Mouse (Mus musculus) megakaryocyte, embryonic 14.5 days (primary cell): ENCODE data around the gene Mga. TPM values are rescaled to one million over a fixed set of nuclear protein-coding genes. Genes with fewer than 3 reads are reported as not detected.

ENCODE experiments used
- H3K27me3 ChIP-seq: replicated peaks from 2 replicates; pipeline ENCODE3; 2012; ENCODE audit warnings: inconsistent platforms
- H3K36me3 ChIP-seq: replicated peaks from 2 replicates; pipeline ENCODE3; 2012; ENCODE audit warnings: low read length, inconsistent platforms, mixed read lengths
- H3K4me1 ChIP-seq: 2 replicates; pipeline ENCODE4 v1.6.1; 2012; ENCODE audit warnings: inconsistent platforms
- H3K4me3 ChIP-seq: replicated peaks from 2 replicates; pipeline ENCODE3; 2012; ENCODE audit warnings: moderate library complexity, mild to moderate bottlenecking, inconsistent platforms
- H3K9me3 ChIP-seq: 2 replicates; pipeline ENCODE4 v1.6.1; 2012; ENCODE audit warnings: inconsistent platforms
- FLI1 ChIP-seq: IDR thresholded peaks from 2 replicates; pipeline ENCODE4 v1.6.1; 2012; ENCODE audit warnings: low read length, inconsistent platforms, mixed read lengths
- GATA1 ChIP-seq: IDR thresholded peaks from 3 replicates; pipeline ENCODE4 v1.6.1; 2012; ENCODE audit warnings: mixed read lengths, low read length, inconsistent platforms, borderline replicate concordance
- polyA plus RNA-seq: library from polyadenylated mRNA; stranded (reverse); fragments of >175 nt; gene quantifications from 2 replicates; pipeline ENCODE4 v1.2.3, GENCODE M21; 2012; ENCODE audit warnings: low replicate concordance; ENCODE audit not compliant: insufficient read depth

Mga gene
- polyA plus RNA-seq, 1 experiment = 1.3 TPM

DNA sequence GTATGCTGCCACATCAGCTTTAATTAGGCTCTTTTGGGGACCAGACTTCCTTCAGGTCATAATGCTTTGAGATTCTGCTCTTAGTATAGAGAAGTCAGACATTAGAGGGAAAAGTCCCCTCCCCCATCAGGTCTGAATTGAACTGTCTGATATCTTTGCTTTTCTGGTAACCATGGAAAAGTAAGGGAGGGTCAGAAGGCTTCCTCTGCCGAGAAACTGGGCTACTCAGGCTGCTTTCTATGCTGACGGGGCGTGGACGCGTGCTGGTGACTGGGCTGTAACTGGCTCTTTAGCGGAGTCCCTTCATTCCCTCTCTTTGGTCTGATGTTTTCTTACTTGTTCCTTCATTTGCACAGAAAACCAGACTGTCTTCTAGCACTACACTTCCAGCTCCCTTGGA is 89.3 kb downstream of the Mga start:
- H3K4me3 ChIP-seq = peak overlapping the region; percentile 26

DNA sequence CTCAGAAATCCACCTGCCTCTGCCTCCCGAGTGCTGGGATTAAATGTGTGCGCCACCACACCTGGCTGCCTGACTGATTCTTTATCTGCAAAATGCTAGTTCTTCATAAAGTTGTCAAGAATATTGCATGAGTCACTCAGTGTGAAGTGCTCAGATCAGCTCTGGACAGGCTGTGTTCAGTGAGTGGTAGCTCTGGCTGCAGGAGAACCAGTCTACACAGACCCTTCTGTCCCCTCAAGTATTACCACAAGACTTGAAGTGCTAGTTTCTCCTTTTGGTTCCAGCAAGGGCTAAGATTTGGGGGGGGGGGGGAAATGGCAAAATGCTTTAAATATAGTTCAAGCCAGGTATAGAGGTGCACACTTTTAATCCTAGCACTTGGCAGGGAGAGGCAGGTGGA is 90.4 kb downstream of the Mga start:
- Histone ChIP-seq H3K9me3 (no peaks in the 10 kb centered on the region), H3K4me1 (peaks cover 27% of the 10 kb centered on the region), H3K4me3 (no peak overlapping the region), H3K36me3 (peaks cover 5% of the 10 kb centered on the region), H3K27me3 (no peaks in the 10 kb centered on the region)
- TF ChIP-seq FLI1 (no peak), GATA1 (no peak)

More for the DNA sequence above, 89.3 kb downstream of the Mga start:
- Histone ChIP-seq H3K9me3 (no peaks in the 10 kb centered on the region), H3K27me3 (no peaks in the 10 kb centered on the region), H3K4me1 (peaks cover 24% of the 10 kb centered on the region), H3K36me3 (peaks cover 8% of the 10 kb centered on the region)
- TF ChIP-seq FLI1 (no peak), GATA1 (no peak)

- no peaks in the 10 kb centered on the region for H3K27me3 ChIP-seq
- H3K9me3 ChIP-seq = no peaks in the 10 kb centered on the region
- H3K36me3 ChIP-seq = peaks cover 3% of the 10 kb centered on the region
- H3K4me1 ChIP-seq = peaks cover 36% of the 10 kb centered on the region
- H3K4me3 ChIP-seq = no peak overlapping the region
- TF ChIP-seq GATA1 (no peak), FLI1 (no peak)
Observed at GRCm38 (mm10) chr2:119988952-119989351, 91.9 kb downstream of the Mga start.

DNA sequence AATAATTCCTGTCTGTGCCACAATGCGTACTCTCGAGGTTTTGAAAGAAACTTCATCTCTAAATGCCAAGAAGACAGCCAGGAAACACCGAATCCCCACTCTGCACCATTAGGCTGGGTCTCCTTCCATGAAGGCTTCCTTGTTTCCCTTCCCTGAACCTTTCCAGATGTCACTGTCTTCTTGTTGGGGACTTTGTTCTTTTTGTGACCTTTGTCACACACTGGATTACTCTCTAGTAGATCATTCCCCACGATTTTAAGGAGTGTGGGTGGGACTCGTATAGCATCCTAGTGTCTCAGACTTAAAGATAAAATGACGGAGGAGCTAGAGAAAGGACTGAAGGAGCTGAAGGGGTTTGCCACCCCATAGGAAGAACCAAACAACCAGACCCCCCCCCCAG is 93.9 kb downstream of the Mga start:
- peaks cover 3% of the 10 kb centered on the region for H3K36me3 ChIP-seq
- TF ChIP-seq GATA1 (no peak), FLI1 (no peak)
- no peaks in the 10 kb centered on the region for H3K9me3 ChIP-seq
- peaks cover 45% of the 10 kb centered on the region for H3K4me1 ChIP-seq
- H3K27me3 ChIP-seq = no peaks in the 10 kb centered on the region
- H3K4me3 ChIP-seq = no peak overlapping the region

DNA sequence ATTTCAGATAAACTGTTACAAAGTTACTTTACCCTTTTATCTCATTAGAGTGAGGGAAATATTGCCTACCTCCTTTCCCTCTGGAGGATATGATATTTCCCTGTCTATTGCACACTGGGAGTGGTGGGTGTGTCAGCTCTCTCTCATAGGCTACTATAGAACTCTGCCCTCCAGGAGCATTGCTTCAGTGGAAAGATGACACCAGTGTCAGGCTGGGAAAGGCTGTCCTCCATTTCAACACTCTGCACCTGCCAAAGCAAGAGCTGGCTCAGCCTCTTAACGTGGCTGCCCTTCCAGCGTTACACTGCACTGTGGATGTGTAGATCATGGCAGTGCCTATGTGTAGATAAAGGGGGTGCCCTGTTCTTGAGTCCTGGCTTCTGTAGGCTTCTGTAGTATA is 95.3 kb downstream of the Mga start:
- H3K36me3 ChIP-seq = peaks cover 3% of the 10 kb centered on the region
- TF ChIP-seq FLI1 (no peak), GATA1 (no peak)
- peaks cover 42% of the 10 kb centered on the region for H3K4me1 ChIP-seq
- H3K9me3 ChIP-seq = no peaks in the 10 kb centered on the region
- H3K4me3 ChIP-seq = no peak overlapping the region
- H3K27me3 ChIP-seq = no peaks in the 10 kb centered on the region

GRCm38 (mm10) chr2:119993515-119993914 is 96.5 kb downstream of the Mga start:
- H3K36me3 ChIP-seq = peaks cover 3% of the 10 kb centered on the region
- TF ChIP-seq FLI1 (no peak), GATA1 (no peak)

DNA sequence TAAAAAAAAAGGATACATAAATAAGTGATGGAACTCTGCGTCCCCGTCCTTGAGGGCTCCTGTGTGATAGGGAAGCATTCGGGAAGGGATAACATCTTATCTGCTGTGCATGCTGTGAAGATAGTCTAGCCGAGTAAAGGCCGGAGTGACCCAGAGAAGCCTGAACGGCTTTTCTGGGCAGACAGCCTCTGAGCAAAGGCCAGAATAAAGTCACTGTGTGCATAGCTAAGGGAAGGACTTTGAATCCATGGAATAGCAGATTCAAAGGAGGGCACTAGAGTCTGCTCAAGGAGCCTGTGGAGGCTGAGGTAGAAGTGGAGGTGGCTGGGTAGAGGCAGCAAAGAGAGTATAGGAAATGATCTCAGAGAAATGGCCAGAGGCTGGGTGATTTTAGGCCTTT is 97.8 kb downstream of the Mga start:
- TF ChIP-seq GATA1 (no peak), FLI1 (no peak)
- no peaks in the 10 kb centered on the region for H3K9me3 ChIP-seq
- H3K27me3 ChIP-seq = no peaks in the 10 kb centered on the region
- H3K36me3 ChIP-seq = peaks cover 8% of the 10 kb centered on the region
- no peak overlapping the region for H3K4me3 ChIP-seq
- H3K4me1 ChIP-seq = peaks cover 36% of the 10 kb centered on the region

More at GRCm38 (mm10) chr2:119993515-119993914, 96.5 kb downstream of the Mga start:
- Histone ChIP-seq H3K4me1 (peaks cover 45% of the 10 kb centered on the region), H3K9me3 (no peaks in the 10 kb centered on the region), H3K4me3 (no peak overlapping the region), H3K27me3 (no peaks in the 10 kb centered on the region)

DNA sequence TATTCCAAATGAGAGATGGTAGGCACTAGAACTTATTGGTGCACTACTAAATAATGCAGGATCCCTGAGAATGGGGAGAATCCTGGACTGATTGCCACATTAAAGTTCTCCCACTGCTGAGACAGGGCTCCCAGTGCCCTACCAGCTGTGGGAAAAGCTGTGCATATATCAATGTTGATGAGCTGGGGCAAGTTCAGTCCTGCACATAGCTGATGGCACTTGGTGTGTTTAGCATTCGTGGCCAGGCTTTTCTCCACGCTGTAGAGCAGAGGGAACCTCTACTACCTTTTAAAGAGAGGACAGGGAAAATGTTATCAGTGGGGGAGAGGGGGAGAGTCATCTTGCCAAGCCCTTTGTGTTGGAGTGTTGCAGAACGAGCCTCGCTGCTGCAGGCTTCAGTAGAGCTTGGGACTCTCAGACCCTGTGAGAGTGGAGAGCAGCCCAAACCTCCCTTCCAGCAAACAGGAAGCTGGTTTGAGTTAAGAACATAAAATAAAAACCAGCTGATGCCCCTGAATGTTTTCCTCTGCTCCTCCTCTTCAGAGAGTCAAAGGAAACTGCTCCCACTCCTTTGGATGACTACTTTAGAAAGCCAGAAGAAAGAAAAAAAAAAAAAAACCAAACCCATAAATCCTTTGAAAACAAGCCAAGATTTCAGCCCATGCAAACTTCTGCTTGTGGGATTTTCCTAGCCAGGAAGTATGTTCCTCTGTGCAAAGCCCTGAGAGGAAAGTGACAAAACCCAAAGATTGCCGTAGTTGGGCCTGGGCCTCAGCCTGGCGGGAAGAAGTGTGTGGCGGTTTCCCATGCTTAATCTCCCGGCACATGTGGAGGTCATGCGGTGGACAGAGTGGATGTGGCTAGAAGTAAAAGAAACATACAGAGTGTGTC is 98.6 kb downstream of the Mga start:
- TF ChIP-seq FLI1 (no peak), GATA1 (no peak)
- Histone ChIP-seq H3K4me3 (no peak overlapping the region), H3K36me3 (peaks cover 9% of the 10 kb centered on the region), H3K4me1 (peaks cover 34% of the 10 kb centered on the region), H3K27me3 (no peaks in the 10 kb centered on the region), H3K9me3 (no peaks in the 10 kb centered on the region)

DNA sequence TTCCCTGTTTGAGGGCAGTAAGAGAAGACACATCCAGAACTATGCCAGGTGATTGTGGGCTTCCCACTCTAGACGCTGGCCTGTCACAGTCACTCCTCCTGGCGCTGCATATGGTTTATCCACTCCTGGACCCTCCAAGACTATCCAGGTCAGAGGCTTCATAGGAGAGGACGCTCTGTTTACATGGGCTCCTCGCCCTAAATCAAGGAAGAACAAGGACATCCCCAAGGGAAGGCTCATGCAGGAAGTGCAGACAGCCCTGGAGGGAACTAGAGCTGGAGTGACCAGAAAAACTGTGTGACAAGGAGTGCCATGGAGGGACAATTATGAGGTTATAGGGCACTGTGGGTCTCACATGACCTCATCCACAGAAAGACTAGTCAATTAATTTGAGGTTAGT is 100.3 kb downstream of the Mga start:
- no peaks in the 10 kb centered on the region for H3K9me3 ChIP-seq
- no peaks in the 10 kb centered on the region for H3K27me3 ChIP-seq
- peaks cover 12% of the 10 kb centered on the region for H3K36me3 ChIP-seq
- TF ChIP-seq FLI1 = no peak
- TF ChIP-seq GATA1 = no peak
- peaks cover 47% of the 10 kb centered on the region for H3K4me1 ChIP-seq
- H3K4me3 ChIP-seq = no peak overlapping the region

GRCm38 (mm10) chr2:119999731-120000130 is 102.7 kb downstream of the Mga start:
- TF ChIP-seq FLI1 = no peak
- TF ChIP-seq GATA1 = no peak
- Histone ChIP-seq H3K4me3 (no peak overlapping the region), H3K36me3 (peaks cover 13% of the 10 kb centered on the region), H3K27me3 (no peaks in the 10 kb centered on the region), H3K9me3 (no peaks in the 10 kb centered on the region), H3K4me1 (peaks cover 48% of the 10 kb centered on the region)
